Mouse (Mus musculus) mesoderm, embryonic 11.5 days (tissue): ENCODE measurements around the gene Dpagt1.
"Not testable (repeated sequence)": the region's sequence is repeated elsewhere in the genome, so short reads cannot be mapped to it uniquely, and the experiment has no call there.

ENCODE experiments used
- DNase-seq: peaks from one replicate; pipeline ENCODE4 v3.0.0-alpha.2; 2012; ENCODE audit warnings: low read depth, low spot score

Gene Dpagt1

GRCm38 (mm10) chr9:44325768-44326370, at the start of gene Dpagt1:
Dpagt1 (plus strand) TSS chr9:44326019.
- no peak for DNase-seq

GRCm38 (mm10) chr9:44283183-44283582, 42.6 kb upstream of the Dpagt1 start:
- DNase-seq = no peak

GRCm38 (mm10) chr9:44286256-44286850, 39.5 kb upstream of the Dpagt1 start:
- DNase-seq = no peak

- DNase-seq = no peak
Measured at GRCm38 (mm10) chr9:44287003-44287400, 38.8 kb upstream of the Dpagt1 start.

- DNase-seq = peak; percentile 34
Measured at GRCm38 (mm10) chr9:44287401-44288075, 38.3 kb upstream of the Dpagt1 start.

GRCm38 (mm10) chr9:44288076-44288958, 37.5 kb upstream of the Dpagt1 start, which contains the start of gene Abcg4:
Abcg4 (minus strand) TSS chr9:44288615.
- DNase-seq = peak; percentile 25

- no peak for DNase-seq
Measured at GRCm38 (mm10) chr9:44288959-44289291, 36.9 kb upstream of the Dpagt1 start.

- DNase-seq = peak; percentile 20
Measured at GRCm38 (mm10) chr9:44292490-44292889, 33.3 kb upstream of the Dpagt1 start.

GRCm38 (mm10) chr9:44300001-44300400, 25.8 kb upstream of the Dpagt1 start:
- DNase-seq = not testable (repeated sequence)

GRCm38 (mm10) chr9:44305466-44306079, 20.2 kb upstream of the Dpagt1 start, which contains the start of gene Hinfp:
Hinfp (minus strand) TSS chr9:44305671.
- peak; percentile 100 for DNase-seq

- DNase-seq = no peak
Measured at GRCm38 (mm10) chr9:44306532-44306931, 19.3 kb upstream of the Dpagt1 start.

GRCm38 (mm10) chr9:44307248-44307647, 18.6 kb upstream of the Dpagt1 start:
- DNase-seq = no peak

- no peak for DNase-seq
Measured at GRCm38 (mm10) chr9:44309756-44310155, 16.1 kb upstream of the Dpagt1 start.

- DNase-seq = no peak
Measured at GRCm38 (mm10) chr9:44310750-44311135, 15.1 kb upstream of the Dpagt1 start.

GRCm38 (mm10) chr9:44311136-44312134, 14.4 kb upstream of the Dpagt1 start:
- DNase-seq = peak; percentile 54

GRCm38 (mm10) chr9:44313476-44314256, 12.2 kb upstream of the Dpagt1 start:
- DNase-seq = no peak

- no peak for DNase-seq
Measured at GRCm38 (mm10) chr9:44314257-44314547, 11.6 kb upstream of the Dpagt1 start.

- no peak for DNase-seq
Measured at GRCm38 (mm10) chr9:44314910-44315309, 10.9 kb upstream of the Dpagt1 start.

- DNase-seq = no peak
Measured at GRCm38 (mm10) chr9:44317452-44317851, 8.4 kb upstream of the Dpagt1 start.
